Mouse (Mus musculus) bone marrow, adult 2 months (tissue): ENCODE measurements around the gene Bend7.

Experiments used
- CTCF ChIP-seq: fragments of 200-500 bp; IDR thresholded peaks from 2 replicates; pipeline ENCODE4 v1.5.1; 2011; ENCODE audit warnings: low read length, control low read depth; ENCODE audit not compliant: control insufficient read depth, insufficient read depth
- POLR2A ChIP-seq: fragments of 200-500 bp; IDR thresholded peaks from 2 replicates; pipeline ENCODE4 v1.6.1; 2011; ENCODE audit warnings: low read depth, mild to moderate bottlenecking, control low read depth, low read length, borderline replicate concordance; ENCODE audit not compliant: control insufficient read depth

DNA sequence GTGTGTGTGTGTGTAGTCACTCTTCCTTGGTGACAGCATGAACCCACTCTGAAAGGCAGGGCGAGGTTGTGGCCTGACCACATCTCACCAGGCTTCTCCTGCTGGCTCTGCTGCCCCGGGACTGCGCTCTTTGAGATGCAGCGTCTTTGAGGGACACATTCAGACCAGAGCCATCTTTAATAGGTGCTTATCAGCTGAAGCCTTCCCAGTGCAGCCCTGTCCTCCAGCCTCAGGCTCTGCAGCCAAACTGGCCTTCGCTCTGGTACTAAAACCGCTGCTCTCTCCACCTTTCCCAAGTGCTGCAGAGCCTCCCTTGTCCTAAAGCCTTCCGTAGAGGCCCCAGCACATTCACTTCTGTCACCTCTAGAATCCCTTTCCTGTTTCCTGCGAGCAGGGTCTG, 74.0 kb downstream of the Bend7 start:
- TF ChIP-seq CTCF (no peak), POLR2A (no peak)
